Mouse (Mus musculus): Measurements from ENCODE around the gene Gata1.

GRCm38 (mm10) chrX:8002001-8002400 lies 24.1 kb upstream of the Gata1 start:
- no peak for TF ChIP-seq TAL1 (conservative IDR thresholded peaks at IDR 0.05; ENCODE audit: low read depth, low read length)
- no peak for TF ChIP-seq GATA2 (IDR thresholded peaks at IDR 0.05; ENCODE audit: borderline replicate concordance, low read depth, low read length)
- TF ChIP-seq CTCF (IDR thresholded peaks at IDR 0.05; ENCODE audit: low read depth, low read length) = no peak
- TF ChIP-seq GATA1 (IDR thresholded peaks at IDR 0.05; ENCODE audit: borderline replicate concordance, low read length) = no peak

Data from G1E (cell line).